Mouse (Mus musculus): ENCODE results near the gene En2.

En2 gene

DNA sequence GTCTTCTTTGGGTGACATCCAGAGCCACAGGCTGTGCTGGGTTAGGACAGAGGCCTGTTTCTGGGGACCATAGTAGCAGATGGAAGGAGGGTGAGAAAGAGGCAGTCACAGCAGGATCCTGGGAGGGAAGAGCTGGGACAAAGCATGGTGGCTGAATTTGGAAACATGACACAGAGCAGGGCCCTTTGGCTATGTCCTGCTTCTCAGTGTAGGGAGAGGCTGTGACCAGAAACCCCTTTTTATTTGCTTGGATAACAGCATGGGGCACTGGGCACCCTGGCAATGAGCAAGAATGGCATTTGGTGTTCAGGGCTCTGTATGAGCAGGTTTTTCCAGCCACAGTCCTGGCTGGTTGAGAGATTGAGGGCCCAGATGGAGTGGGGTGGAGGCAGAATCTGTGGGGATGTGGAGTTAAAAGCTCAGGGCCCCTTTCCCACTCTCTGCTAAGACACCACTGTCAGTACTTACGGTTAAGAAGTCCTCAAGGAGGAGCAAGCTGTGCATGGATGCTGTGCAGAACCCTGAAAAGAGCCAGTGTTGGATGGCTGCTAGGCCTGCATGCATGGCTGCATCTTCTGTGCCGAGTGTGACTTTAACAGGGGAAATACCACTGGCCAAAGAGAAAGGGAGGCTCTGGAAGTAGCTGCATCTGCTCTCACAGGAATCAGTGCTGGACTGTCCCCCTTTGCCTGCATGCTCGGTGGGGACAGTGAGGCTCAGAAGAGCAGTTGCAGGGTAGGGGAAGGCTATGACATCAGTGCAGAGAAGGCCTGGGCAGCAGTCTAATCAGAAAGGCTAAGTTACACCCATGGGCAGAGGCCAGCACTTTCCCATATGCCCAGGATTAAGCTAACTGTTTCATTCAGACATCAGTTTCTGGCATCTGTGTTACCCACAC lies 26.0 kb downstream of the En2 start:
- DNase-seq = peak; percentile 94

DNA sequence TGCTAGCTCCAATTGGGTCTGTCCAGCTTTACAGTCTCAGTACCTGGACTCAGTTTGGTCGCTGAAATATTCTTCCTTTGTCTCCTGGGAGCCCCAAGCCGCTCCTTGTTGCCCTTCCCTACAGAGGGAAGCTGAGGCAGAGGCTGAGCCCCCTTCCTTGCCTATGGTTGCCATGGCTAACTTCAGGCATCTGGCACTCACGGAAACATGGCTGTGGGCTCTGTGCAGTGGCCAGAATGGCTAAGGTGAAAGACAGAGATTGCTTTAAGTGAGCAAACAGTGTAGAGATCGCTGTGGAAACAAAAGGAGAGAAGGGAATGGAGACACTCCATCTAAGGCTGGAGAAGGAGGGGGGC lies 26.6 kb downstream of the En2 start:
- no peak for DNase-seq

DNA sequence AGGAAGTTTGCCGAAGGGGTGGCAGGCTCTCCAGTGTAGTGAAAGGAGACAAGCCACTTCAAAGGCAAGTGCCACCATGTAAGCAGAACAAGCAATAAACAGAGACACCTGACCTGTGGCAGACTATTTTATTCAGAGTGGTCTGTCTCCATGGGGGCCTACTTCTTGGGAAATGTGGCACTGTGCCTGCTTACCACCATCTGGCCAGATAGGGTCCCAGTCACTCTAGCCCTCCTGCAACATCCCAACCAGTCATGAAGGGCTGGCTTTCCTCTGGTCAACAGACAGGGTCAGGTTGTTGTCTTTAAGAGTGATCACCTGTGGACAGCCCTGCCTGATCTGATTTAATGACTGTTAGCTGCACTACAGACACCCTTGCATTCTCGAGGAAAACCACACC lies 30.0 kb downstream of the En2 start:
- no peak for DNase-seq

DNA sequence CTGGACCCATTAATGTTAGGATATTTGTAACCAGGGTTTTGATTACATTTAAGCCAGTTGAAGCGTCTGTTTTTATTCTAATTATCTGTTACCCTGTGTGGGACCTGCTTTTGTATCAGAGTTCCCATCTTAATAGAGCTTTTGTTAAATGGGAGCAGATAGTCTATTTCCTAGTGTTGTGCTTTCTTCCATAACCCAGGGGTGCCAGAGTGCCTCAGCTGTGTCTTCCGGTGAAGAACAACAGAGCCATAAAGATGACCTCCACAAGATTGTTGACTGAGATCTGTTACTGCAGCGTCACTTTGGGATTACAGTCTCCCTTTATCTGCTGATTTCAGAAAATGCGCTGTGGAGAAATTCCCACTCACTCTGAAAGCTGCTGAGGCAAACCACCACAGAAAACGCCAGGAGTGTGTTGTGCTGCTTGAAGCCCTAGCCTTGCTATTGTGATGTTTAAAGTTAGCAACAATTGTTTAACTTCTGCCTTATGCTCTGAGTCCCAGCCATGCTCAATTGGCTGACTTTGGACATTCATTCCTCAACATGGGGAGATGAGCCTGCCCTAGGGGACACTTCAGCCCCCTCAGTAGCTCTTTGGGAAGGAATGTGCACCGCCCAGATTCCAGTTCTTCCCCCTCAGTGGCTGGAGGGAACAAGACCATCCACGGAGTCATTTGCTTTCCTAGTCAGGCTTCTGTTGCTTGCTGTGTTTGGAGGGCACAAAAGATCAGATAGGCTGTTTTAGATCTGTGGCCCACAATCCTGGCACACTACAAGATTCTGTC lies 33.8 kb downstream of the En2 start:
- no peak for DNase-seq

DNA sequence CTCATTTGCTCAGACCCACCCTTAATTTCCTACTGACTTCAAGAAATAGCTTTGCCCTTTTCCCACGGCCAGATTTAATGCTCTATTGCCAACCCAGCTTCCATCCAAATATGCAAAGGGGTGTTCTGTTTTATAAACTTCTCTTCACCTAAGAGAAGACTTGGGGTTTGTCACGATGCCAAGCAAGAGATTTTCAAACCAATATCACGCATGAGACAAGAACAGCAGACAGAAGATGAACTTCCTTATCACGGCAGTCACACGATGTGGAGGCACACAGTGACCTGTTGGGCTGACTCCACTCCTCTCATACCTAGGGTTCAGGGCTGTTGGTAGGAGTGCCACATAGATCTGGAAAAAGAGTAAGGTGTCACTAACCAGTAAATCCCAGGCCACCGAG lies 37.6 kb downstream of the En2 start:
- no peak for DNase-seq

DNA sequence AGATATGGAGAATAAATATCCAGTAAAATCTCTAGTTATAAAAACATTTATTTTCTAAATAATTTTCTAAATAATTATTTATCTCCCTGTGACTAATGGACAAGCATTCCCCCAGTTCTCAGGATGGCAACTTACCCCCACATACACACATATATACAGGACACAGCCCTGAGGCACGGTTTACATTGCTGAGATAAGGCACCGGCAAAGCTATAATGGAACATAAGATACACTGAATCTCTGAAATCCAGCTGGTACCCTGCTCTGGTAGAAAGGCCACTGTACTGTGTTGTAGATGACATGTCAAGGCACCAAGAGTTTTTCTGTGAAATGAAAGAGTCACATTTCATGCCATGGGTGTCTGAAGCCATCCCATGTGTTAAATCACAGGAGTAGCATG lies 39.2 kb downstream of the En2 start:
- DNase-seq = no peak

DNA sequence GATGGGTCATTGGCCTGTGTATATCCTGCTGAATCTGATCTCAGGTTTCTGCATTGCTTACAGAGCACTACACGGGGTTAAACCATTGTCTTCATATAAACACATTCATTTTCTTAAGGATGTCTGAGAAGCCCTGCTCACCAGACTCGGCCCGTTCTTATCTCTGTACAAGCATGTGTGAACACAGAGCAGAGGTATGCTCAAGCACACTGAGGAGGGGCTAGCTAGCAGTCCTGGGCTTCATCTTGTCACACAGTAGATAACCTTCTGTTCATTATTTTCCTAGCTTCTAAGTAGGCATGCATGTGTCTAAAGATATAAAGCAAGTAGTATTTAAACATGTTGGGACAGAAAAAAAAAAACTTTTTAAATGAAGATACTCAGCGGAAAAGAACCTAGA lies 41.0 kb downstream of the En2 start:
- DNase-seq = no peak

DNA sequence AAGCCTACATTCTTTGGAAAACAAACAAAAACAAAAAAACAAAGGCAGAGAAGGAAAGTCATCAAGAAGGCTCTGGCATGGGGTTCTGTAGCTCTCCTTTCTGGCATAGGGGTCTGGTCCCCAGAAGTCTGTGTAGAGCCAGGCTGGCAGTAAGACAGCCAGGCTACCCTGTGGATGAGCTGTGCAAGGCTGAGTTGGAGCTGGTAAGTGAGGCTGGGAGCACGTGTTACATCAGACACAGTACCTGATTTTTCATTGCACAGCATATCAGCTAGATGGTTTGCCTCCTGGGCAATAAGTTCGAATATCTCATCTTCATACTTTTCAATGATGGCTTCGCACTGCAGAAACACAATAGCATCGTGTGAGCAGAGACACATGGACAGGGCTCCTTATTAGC lies 41.5 kb downstream of the En2 start:
- no peak for DNase-seq

DNA sequence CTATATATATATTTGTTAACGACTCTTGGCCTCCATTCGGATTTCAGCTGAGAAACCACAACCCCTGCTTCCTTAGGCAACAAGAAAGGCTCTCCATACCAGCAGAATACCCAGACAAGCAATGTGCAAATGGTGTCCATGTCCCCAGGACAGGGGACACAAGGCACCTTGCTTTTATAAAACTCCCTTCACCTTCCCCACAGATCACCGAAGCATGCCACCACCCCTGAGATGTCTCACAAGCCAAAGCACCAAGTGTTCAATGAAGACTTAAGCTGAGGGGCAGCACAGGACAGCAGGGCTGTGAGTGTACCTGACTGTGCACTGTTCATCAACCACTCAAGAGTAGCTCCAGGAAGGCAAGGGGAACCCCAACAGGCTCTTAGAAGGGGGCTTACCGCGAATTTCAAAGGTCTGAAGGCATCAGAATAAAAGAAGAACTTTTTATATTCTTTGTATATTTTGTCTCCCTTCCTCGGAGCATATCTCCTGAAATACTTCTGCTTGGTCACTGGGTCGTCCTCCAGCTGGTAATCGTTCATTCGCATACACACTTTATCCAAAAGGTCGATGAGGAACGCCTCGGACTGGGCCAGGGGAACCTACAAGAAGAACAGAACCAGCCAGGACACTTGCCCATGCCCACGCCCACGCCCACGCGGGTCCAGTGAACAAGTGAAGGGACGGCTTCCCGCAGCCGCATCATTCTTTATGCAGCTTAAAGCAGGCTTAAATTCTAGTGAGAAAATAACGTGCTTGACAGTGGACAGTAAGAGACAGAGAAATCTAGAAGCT lies 43.4 kb downstream of the En2 start:
- peak; percentile 66 for DNase-seq

DNA sequence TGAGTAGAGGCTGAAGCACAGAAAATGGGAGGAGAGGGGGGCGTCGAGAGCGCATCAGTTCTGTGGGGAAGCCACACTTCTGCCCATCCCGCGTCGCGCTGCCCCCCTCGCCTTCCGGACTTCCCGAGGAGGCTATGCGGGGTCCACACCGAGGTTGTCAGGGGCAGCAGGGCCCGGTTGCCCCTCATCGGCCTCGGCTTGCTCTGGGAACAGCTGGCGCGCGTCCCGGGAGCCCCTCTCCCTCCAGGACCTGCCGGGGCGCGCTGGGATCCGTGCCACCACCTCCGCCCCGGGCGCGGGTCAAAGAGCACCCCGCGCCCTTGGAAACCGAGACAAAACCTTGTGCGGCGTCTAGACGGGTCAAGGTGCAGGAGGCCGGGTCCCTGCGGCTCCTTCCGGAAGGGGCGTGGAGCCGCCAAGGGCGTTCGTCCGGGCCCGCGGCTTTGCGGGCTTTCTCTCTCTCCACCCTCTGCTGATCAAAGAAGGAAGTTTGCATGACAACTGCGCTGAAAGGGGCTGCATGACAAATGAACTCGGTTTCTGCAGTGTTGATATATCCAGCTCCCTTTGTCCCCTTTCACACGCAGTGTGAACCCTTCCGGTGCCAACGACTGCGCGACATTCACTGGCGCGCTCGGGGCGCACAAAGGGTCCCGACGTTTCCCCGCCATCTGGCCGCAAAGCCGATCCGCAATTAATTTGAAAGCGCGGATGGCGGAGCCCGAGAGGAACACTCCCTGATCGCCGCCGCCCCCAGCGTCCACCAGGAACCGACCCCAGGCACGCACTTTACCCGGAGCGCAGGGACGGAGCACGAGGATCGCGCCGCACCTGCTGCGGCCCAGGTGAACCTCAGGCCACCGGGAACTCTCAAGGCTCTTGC lies 44.3 kb downstream of the En2 start:
- peak; percentile 74 for DNase-seq

DNA sequence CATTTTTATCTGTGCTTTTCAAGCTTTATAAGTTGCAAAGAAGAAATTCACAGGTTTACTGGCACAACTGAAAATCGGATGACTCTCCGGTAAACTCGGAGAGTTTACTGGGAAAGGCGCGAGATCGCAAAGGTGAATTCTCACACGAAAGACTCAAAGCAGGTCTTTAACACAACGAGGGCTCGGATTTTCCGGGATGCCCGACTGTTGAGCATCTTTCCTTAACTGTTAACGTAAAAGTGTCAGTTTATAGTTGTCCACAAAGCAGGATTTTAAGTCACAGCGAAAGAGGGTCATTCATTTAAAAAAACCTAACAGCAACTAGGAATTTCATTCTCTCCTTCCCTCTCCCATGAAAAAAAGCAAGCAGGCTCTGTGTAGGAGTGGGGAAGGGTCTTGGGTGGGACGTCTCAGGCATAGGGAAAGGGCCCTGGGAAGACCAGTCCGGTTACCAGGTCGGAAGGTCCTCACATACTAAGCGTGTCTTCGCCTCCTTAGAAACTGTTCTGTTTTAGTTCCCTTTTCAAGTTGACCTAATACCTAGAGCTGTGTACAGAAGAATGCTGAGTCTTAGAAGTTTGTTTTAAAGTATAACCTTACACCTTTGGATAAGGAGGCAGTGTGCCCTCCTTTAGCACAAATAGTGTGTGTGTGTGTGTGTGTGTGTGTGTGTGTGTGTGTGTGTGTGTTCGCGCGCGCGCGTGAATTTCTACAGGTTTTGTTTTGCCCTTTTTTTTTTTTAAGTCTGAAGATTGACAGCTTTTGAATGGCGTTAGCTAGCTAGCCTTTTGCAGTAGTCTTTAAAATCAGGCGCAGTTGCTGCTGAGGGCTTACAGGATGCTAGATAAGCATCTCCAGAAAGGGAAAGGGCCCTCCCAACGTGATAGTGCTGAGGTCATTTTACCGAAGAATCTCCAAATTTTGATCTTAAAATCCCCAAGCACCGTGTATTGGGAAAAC lies 45.4 kb downstream of the En2 start:
- no peak for DNase-seq

DNA sequence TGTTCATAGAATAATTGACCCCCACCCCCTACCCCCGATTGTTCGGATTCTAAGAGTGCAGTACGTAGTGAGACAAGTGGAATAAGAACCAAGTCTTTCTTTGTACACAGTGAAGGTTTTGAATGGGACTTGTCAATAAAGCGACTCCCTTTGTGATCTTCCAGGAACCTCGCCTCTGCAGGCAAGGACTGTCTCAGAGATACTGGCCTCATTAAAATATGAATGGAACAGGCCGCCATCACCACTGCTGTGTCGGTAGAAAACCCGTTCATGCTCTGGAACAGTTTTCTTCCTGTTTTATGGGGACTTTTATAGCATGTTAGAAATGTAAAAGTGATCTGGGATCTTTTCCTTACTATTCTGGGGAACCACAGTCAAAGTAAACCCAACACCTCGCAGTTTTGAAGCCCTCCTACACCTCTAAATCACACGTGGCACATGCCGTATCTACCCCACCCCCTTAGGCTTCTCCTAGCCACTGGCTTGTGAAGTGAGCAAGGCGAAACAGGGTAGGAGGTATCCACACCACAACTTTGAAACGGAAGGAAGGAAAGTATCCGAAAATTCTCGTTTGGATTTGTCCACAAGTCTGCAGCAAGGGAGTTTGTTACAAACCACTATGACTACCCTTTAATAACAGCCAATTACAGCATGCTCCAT lies 46.3 kb downstream of the En2 start:
- no peak for DNase-seq

DNA sequence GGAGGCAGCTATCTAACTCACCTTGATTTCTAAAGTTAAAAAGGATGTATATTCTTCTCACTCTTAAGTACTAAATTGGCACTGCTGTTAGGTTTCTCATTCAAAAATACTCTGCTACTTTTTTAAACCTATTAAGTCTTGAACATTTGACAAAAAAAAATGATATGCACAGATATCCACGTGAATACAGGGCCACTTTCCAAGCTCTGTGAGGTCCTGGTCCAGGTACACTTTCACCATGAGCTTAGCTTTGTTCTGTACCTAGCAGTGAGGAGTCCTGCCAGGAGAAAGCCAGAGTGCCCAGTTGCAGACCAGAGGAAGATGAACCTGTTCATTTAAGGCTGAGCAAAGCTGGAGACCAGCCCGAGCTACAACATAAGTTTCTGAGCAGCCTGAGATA lies 47.9 kb downstream of the En2 start:
- DNase-seq = no peak

DNA sequence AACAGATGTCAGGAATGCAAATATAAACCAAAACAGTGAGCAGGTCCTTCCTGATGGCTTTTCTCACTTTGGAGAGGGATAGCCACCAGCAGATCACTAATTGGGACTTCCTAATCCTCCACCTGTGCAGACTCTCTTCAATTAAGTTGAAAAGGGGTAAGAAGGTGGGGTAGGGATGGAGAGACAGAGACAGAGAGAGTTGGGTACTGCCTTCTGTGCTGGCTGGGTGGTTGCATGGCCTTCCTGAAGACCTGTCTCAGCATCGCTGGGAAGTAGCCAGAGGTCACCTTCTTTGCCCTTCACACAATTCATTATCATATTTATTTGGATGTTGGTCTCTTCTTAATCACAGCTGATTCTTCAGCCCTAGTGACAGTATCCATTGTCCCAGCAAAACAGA lies 54.1 kb downstream of the En2 start:
- no peak for DNase-seq
